Mouse (Mus musculus): ENCODE data around the gene Slc16a4.
A peak's percentile ranks its signal among the peaks of the same experiment; 100 is the strongest.
"Not testable (repeated sequence)": the region's sequence is repeated elsewhere in the genome, so short reads cannot be mapped to it uniquely, and the experiment has no call there.

The Slc16a4 gene

DNA sequence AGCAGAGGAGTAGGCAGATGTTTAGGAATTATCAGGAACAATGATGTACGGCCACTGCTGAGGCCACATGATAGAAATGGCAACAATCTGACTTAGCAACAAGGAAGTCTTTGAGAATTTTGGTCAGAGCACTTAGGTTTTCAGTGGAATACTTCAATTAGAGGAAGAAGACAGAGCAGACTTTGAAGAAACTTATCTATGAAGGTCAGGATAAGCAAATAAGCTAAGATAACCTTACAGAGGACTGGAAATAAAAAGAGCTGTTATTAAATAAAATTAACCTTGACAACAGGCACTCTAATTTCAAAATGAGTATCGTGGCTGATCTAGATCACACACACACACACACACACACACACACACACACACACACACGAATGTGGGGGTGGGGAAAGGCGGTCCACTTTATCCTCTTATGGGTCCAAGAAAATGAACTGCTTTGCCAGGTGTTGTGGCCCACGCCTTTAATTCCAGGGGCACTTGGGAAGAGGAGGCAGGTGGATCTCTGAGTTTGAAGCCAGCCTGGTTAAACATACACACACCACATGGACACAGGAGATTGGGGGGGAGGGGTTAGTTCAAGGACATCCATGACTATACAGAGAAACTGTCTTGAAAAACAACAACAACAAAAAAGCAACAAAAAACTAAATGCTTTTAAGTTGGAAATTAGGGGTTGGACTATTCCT is 4.8 kb downstream of the Slc16a4 start:
- DNase-seq (ENCODE audit: low spot score in 2 of 2): no peak

DNA sequence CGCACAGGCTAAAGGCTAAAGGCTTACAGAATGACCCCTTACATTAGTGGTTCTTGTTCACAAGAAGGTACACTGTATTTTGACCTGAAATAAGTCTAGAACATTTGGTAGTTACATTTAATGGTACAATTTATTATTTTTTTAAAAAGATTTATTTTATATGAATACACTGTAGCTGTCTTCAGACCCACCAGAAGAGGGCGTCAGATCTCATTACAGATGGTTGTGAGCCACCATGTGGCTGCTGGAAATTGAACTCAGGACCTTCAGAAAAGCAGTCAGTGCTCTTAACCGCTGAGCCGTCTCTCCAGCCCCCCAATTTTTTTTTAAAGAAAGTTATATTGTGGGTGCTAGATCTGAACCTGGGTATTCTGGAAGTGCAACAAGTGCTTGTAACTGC is 5.9 kb downstream of the Slc16a4 start:
- DNase-seq (ENCODE audit: low spot score in 2 of 2): not testable (repeated sequence)

DNA sequence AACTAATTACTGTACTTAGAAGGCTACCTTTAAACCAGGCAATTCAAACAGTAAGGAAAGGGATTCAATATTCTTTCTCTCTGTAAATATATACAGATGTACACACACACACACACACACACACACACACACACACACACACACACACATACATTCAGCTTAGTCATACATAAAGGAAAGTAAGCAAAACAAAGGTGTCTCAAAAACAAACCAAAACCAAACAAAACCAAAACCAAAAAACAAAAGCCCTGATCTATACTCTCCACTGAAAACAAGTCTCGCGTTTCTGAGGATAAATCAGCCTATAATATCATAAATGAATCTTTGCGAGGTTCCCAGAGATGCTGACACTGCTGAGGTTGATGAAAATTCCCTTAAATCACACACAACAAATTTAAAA is 26.3 kb downstream of the Slc16a4 start:
- DNase-seq (ENCODE audit: low spot score in 2 of 2): no peak

DNA sequence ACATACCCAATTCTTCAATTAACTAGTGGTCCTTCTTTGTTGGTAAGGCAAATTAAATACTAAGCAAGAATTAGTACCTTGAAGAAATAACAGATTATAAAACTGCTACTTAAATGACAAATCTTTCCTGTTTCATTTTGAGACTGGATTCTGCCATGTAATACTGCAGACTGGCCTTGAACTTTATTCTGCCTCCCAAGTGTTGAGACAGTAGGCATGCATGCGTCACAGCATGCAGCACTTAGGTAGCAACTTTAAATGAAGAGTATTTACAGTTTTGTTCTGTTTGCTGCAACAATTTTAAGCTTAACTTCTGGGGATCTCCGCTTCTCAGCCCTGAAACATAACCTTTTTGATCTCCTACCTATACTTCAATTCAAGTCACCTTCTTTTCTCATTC is 30.1 kb downstream of the Slc16a4 start:
- DNase-seq (ENCODE audit: low spot score in 2 of 2): no peak

DNA sequence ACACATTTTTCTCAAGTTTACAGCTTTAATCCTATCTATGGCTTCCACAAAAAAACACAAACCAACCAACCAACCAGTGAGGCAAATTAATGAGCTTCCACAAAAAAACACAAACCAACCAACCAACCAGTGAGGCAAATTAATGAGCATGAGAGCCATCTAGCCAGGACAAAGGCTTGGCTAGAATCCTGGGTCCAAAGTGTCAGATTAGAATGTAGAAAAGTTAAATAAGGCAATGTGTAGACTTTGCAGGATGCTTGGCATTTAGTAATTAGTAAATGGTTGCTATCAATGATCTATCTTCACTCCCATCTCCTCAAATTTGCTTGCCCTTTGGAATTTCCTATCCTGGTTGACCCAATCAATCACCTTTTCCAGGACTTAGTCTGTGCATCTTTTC is 30.7 kb downstream of the Slc16a4 start:
- no peak for DNase-seq (ENCODE audit: low spot score in 2 of 2)

DNA sequence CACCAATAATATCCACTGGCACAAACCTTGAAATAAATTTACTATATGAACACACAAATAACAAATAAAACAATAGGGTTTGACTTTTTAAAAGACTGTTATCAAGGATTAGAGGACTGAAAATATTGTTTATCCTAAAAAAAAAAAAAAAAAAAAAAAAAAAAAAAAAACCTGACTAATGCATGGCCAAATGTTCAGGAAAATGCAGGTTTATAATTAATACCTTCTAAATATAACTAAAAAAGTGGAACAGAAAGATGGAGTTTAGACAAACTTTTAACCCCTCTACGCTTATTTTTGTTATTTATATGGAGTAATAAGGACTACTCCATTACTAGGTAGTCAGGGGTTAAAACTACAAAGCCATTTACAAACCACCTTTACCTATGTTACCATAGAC is 35.4 kb downstream of the Slc16a4 start:
- DNase-seq (ENCODE audit: low spot score in 2 of 2): no peak

DNA sequence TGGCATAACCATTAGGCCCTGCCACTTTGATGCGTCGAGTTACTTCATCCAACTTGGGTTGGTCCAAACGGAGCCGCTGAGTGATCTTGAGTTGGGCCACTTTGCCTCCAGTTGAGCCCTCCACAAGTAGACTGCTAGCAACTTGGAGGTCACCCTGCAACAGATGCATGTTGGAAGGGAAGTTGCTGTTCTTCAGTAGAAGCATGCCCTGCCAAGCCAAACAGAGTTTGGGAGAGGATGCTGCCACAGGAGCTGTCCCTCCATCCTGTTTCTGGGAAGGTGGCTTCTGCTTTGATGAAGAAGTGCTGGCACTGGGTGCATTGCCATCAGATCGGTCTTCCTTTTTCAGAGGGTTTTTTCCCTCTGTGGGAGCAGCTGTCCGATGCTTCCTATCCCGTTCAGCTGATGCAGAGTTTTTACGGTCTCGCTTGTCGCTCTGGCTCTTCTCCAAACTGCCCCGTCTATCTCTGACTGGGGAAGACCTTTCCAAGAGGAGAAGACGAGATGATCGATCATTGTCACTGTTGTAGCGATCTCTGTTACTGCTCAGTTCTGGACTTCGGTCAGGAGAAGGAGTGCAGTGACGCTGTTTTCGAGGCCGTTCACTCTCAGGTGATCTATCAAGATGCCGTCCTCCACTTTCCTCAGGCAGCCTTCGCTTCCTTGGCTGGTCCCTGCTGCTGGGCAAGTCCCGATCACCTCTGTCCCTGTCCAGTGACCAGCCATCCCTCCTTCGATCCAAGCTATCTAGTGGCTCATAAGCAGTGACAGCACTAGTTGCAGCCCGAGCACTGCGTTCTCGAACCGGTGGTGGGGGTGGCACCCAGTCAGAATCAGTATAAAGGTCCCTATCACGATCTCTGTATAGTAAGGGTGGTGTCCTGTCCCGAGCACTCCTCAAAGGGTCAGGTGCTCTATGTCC is 39.7 kb downstream of the Slc16a4 start:
- no peak for DNase-seq (ENCODE audit: low spot score in 2 of 2)

DNA sequence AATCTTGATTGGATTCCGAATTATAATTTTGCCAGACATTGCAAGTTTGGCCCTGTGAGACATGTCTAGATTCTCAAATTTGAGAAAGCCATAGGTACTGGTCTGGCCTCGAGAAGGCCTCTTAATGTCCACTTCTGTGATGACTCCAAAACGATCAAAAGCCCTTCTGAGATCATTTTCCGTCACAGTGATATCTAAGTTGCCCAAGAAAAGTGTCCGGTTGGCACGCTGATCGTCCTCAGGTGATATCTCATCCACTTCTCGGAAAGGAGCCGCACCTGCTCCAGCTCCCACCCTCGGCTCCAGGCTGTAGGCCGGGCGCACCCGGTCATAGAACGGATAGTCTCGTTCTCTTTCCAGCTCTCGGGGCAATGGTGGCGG is 40.7 kb downstream of the Slc16a4 start:
- DNase-seq (ENCODE audit: low spot score in 2 of 2): no peak

DNA sequence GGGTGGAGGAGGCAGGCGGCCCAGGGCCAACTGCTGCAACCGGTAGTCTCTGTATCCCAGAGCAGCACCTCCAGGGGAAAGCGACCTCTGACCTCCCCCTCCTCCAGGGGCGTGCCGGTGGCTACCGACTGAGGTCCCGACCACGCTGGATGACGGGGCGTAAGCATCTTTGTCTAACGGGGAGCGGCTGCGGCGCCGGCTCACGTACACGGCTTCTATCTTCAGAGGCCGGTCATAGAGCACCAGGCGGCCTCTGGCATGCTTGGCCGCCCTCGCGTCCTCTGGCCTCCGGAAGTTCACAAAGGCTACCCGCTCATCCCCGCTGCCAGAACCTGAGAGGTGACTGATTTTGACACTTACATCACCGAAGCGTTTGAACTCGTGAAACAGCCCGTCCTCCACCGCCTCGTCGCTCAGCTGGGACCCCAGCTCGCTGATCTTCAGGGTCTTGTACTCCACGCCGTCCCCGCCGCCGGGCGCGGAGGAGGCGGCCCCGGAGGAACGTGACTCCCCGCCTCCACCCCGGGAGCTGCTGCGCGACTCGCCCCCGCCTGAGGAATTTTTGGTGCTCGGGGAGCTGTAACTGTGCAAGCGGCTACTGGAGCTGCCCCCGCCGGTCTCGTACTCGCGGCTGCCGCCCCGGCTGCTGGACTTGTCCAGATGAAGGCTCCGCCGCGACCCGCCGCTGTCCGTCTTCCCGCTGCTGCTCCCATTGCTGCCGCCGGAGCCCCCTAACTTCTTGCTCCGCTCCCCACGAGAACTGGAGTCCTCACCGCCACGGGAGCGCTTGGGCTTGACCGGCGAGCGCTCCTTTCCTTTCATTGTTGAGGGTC is 41.3 kb downstream of the Slc16a4 start:
- peak; percentile 21 to 37 for DNase-seq (ENCODE audit: low spot score in 2 of 2)

DNA sequence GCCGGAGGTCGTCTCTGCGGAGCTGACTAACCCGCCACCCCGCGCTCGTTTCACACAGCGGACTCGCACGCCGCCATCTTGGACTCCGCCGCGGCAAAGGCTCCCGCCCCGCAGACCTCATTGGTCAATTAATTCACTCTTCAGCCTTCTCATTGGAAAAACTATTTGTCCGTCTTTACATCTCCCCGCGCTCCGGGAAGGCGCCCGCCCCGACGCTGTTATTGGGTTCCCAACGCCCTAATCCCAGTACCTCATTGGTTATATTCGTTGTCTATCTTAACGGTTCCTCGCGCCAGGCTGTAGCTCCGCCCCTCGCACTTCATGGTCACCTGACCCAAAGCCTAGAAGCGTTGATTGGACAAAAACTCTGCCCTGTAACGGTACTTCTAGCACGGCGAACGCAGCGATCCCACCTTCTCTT is 41.9 kb downstream of the Slc16a4 start:
- DNase-seq (ENCODE audit: low spot score in 2 of 2): peak; percentile 97 to 99

DNA sequence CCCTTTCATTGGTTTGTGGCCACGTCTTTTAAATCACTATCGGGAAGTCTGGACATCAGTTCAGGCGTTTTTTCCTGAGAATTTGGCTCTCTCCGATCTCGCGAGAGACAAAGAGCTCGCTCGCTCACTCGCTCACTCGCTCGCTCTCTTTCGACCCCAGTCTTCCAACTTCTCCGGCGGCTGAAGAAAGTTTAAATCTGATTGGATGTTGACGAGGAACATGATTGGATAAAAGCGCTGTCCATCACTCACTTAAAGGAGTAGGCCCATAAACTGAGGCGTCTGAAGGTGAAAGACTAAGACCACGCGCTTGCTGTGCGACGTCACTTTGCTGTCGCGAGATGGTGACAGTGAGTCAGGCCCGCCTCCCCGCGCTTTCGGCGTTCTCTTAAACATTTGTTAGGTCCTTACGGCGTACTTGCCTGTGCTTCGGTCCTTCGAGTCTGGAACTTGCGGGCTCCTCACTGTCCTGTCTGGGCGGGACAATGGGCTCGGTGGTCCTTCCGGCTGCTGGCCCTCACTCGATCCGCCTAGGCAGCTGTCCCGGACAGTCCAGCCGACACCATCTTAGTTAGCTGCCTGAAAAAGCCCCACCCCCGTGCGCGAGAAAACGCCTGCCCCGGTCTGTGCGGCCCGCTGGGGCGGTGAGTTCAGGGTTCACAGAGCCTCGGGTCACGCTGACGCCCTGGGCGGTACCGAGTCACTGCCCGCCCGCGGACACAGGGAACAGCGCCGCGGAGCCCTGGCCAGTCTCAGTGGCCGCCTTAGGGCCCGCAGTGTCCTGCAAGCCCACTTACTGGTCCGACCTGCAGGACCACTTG is 42.6 kb downstream of the Slc16a4 start, which contains the start of gene Rbm15:
Gene Rbm15, minus strand, starts transcription at position 293 of the 821 bp plus-strand sequence.
- peak; percentile 95 to 97 for DNase-seq (ENCODE audit: low spot score in 2 of 2)

DNA sequence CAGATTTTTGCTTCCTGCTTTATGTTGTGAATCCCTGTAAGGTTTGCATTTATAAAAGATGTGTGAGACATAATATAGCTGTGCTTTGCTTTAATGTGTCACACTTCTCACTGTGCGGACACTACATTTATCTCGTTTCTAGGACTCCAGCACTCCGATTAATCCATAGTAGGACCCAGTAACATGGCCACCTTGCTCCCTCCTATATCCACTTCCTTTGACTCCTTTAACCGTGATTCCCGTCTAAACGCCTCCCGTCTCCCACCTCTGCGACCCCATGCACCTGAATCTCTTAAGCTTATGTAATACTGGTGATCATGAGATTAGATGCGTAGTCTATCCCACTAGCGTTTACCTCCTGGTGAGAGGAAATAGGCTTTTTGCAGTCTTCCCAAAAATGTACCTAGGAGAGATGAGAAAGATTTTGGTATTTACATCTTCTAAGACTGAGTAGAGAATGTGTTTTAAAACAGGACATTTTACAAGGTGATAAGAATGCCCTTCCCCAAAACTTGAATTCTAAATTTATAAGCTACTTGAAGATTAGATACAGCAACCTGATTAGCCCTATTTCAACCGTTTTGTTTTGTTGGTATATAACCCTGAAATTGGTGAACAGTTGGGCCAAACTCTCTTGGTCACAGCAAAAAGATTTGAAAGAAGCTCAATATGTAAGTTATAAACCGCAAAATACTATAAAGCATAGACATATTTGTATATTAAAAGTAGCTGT is 43.3 kb downstream of the Slc16a4 start:
- no peak for DNase-seq (ENCODE audit: low spot score in 2 of 2)

DNA sequence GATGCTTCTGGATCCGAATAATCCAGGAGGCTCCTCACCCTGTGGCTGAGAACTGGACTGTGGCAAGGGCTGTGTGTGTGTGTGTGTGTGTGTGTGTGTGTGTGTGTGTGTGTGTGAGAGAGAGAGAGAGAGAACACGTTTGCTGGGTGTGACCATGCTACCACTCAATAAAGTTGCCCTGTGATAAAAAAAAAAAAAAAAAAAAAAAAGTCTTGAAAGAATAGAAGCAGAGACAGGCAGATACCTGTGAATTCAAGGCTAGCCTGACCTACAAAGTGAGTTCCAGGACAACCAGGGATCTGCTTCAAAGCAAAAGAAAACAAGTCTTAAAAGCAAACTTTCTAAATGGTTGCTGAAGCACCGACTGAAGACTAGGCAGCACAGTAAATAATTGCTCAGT is 52.9 kb downstream of the Slc16a4 start:
- no peak for DNase-seq (ENCODE audit: low spot score in 2 of 2)

DNA sequence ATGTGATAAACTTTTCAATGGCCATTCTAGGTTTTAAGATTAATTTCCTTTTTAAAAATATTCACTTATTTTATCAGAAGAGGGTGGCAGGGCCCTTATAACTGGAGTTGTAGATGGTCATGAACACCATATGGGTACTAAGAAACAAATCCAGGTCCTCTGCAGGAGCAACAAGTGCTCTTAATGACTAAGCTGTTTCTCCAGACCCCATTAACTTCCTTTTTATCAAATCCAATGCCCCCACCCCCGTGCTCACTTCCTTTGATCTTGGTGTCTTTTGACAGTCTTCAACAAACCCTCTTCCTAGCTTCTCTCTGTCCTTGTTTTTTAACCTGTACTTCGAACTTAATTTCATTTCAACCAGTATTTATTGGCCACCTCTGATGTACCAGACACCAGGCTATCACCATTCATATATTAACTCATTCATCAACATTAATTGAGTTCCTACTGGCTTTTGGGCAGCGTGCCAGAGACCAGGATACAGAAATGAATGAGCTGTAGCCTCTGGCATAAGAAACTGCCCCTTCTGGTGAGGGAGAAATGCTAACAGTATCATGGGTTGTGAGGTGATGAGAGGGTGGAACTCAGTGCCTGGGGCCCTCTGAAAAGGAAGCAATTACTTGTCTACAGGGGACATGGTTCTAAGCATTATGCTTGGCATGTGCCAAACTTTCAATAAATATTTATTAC is 54.1 kb downstream of the Slc16a4 start:
- no peak for DNase-seq (ENCODE audit: low spot score in 2 of 2)

DNA sequence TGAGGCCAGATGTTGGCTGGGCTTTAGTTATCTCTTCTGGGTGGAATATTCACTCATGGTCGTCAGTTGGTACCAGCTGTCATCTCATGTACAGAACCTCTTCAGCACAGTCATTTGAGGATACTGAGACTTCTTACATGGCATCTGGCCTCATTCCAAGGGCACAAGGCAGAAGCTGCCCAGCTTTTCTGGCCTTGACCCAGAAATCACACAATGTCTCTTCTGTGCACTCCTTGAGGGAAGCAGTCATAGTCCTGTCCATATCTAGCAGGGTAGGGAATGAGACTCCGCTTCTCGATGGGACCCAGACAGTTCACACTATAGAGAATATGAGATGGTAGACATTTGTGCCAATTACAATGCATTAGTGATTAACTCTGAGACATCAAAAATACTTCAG is 58.0 kb downstream of the Slc16a4 start:
- no peak for DNase-seq (ENCODE audit: low spot score in 2 of 2)

DNA sequence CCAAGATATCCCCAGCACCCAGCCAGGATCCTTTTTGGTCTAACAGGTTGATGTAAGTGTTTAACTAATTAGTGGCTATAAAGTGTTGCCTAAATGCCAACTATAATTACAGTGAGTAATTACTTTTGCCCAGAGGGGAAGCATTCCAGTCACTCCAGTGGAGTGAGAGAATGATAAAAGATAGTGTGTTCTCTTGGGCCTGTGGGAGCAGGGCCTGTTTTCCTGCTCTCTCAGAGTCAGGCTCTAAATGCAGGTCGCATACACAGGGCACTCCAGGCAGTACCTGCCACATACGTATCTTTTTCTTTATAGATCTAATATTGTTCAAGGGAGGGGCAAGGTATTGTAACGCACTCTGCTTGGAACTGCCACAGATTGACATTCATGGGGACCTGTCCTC is 60.7 kb downstream of the Slc16a4 start:
- no peak for DNase-seq (ENCODE audit: low spot score in 2 of 2)

DNA sequence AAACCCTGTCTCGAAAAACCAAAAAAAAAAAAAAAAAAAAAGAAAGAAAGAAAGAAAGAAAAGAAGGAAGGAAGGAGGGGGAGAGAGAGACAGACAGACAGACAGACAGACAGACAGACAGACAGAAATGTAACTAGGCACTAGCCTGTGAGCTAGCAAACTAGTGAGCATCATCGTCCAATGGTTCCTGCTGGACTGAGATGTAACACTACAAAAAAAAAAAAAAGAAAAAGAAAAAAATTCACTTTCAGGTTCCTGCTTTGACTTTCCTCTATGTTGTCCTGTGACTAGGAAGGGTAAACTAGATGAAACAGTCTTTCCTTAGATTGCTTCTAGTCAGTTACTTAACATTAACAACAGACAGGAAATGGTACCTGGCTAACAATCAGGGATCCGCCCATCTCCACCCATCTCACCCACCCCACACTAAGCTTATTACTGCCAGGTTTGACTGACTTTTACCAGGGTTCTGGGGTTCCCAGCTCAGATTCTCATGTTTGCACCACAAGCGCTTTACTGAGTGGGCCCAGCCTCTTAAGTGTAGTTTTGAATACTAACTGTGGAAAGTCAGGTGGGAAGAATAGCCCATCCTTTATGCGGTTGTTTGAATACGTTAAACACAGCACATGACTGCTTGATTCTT is 64.7 kb downstream of the Slc16a4 start:
- no peak for DNase-seq (ENCODE audit: low spot score in 2 of 2)

DNA sequence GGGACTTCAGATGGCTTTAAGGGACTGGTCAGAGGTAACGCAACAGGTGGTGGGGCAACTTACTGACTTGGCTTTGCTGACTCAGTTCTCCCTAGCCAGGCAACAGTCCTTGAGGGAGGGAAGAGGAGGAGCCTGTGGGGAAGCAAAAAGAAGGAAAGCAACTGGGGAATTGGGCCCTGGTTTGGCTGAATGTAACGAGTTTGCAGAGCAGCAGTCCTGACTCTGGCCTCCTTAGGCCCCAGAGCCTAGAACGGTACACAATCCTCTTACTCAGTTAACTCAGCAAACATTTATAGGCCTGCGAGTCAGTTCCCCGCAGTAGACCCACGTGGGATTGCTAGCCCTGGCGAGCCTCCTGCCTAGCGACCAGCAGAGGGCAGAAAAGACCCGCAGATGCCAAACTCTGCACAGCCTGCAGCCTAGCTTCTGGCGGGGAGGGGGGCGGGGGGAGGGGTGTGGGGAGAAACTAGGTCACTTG is 66.0 kb downstream of the Slc16a4 start:
- peak; percentile 30 to 37 for DNase-seq (ENCODE audit: low spot score in 2 of 2)

DNA sequence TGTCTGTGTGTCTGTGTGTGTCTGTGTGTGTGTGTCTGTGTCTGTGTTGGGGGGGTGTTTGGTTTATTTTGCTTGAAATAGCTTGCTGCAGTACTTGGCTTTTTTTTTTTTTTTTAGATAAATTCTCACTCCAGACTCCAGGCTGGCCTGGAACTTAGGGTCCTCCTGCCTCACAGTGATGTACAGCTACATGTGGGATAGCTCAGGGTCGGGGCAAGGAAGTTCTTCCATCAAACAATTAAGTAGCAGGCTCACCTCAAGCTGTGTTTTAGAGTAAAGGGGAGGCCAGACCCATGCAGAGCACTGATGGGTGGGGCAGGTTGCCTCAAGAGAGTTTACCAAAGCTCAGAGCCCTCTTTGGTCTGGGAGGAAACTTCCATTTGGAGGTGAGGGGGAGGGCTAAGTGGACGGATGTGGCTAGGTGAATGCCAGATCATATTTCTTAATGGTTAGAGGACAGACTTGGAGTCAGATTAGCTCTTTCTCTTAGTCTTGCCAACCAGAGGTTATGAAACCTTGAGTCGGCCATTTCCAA is 66.7 kb downstream of the Slc16a4 start:
- no peak for DNase-seq (ENCODE audit: low spot score in 2 of 2)

Data from spleen, postnatal 36 days (tissue).